Mouse (Mus musculus): ENCODE measurements at regions not wholly inside any gene's neighbourhood (a gene's known extent, or its start where the extent isn't known, plus 50 kb on each side); places are given as distances from the start of the nearest gene placed in this dataset.

- DNase-seq (ENCODE audit: low read depth, low spot score) = no peak
Observed at GRCm38 (mm10) chr4:71663397-71663796, 94.4 kb downstream of the Gm11232 start.

GRCm38 (mm10) chr4:71640521-71640920, 117.2 kb downstream of the Gm11232 start:
- no peak for DNase-seq (ENCODE audit: low read depth, low spot score)

DNA sequence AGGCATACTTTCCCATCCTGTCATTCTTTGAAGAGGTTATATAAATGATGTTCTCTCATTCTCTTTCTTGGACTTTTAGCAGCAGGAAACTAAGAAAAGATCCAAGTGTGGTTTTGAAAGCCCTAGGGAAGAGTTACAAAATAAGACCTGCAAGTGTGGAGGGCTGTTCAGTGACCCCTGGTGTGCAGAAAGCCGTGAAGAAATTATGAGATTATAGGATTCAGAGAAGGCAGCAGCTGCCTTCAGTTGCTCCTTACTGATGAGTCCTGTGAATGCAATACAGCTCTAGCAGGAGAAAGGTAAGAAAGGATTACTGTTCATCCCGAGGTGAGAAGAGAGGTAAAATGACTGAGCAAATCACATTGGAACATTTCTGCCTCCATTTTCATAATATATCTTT, 130.7 kb downstream of the Gm11232 start:
- DNase-seq (ENCODE audit: low read depth, low spot score) = no peak

- no peak for DNase-seq (ENCODE audit: low read depth, low spot score)
Observed at GRCm38 (mm10) chr4:71626626-71627025, 131.1 kb downstream of the Gm11232 start.

DNA sequence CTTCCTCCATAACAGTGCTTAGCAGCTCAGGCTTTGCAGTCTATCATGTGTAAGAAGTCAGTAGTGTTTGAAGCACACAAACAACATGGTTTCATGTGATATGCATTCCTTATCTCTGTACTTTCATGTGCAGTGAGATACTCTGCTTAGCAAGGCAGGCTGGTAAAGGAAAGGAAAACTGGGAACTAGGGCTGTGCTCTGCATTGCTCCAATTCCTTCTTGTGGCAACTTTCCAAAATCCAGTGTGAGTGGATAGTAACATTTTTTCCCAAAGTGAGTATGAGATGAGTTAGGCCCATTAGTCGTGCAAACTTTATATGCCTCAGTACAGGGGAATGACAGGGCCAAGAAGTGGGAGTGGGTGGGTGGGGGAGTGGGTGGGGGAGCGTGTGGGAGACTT, 133.0 kb downstream of the Gm11232 start:
- DNase-seq (ENCODE audit: low read depth, low spot score) = no peak

DNA sequence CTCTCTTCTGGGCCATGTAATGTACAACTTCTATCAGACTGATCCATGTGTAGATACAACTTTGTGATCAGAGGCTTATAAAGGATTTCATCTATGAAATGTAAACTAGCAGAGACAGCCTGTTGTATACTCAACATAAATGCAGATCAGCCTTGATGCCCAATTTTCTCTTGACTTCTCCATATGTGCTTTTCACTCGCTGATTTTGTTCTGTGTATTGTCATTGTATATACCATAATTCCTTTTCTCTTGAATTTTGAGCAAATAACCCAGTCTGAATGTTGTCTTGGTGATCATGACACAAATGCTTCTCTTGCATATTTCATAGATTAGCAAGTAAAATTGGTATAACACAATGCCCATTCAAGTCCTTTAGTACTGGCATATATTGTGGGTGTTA, 144.0 kb downstream of the Gm11232 start:
- no peak for DNase-seq (ENCODE audit: low read depth, low spot score)

- DNase-seq (ENCODE audit: low read depth, low spot score) = no peak
Observed at GRCm38 (mm10) chr4:71585880-71586279, 171.9 kb downstream of the Gm11232 start.

GRCm38 (mm10) chr4:71560656-71561055, 197.1 kb downstream of the Gm11232 start:
- DNase-seq (ENCODE audit: low read depth, low spot score) = no peak

DNA sequence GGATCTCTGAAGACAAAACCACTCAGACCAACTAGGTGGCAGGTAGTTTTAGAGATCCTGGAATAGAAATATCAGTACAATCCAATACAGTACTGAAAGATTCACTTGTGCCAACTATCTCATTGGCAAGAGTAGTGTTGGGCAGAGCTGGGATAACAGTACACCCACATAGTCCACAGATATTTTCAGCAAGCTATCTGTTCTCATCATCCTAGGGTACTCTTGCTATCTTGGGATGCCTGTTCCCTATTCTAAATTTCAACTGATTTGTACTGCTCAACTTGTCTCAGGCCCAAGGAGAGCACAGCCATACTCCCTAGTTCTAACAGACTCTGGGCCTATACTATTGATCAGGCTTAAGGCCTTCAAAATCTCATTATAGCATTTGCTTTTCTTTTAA, 218.6 kb downstream of the Gm11232 start:
- DNase-seq (ENCODE audit: low read depth, low spot score) = no peak

GRCm38 (mm10) chr4:71537971-71538370, 219.8 kb downstream of the Gm11232 start:
- DNase-seq (ENCODE audit: low read depth, low spot score) = no peak

- DNase-seq (ENCODE audit: low read depth, low spot score) = no peak
Observed at GRCm38 (mm10) chr4:71524255-71524970, 233.4 kb downstream of the Gm11232 start.

DNA sequence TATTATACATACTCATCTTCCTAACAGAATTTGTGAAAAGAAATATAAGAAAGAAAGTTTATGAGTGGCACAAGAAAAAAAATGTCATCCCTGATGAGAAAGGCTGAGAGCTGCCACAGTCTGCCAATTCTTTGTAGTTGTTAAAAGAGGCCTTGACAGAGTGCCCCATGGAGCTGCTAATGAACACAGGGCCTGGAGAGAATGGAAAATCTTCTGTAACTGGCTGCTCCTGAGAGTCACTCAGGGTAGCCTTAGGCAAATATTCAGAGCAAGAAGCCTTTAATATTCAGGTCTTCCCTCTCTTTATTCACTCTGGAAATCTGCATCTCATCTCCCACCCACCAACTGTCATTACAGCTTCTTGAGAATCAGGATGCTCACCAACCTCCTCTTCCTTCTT, 237.0 kb downstream of the Gm11232 start:
- DNase-seq (ENCODE audit: low read depth, low spot score) = no peak

DNA sequence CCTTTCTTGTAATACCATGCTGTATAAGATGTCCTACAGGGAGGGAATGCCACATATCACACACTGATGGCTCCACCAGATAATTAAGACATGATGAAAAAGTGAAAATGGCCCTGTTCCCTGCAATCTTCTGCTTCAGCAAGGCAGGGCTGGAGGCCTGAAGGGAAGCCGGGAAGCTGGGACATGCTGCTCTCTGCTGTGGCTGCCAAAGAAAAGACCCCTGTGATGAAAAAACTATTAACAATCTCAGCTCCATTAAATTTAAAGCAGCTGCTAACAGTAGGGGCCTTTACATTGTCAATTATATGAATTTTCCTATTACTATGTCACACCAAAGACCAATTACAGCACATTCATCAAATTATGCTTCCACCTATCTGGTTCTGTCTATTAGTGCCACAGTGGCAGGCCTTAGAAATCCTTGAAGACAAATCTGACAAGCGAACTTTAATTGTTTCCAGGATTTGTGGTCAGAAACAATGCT, 239.8 kb downstream of the Gm11232 start:
- no peak for DNase-seq (ENCODE audit: low read depth, low spot score)

DNA sequence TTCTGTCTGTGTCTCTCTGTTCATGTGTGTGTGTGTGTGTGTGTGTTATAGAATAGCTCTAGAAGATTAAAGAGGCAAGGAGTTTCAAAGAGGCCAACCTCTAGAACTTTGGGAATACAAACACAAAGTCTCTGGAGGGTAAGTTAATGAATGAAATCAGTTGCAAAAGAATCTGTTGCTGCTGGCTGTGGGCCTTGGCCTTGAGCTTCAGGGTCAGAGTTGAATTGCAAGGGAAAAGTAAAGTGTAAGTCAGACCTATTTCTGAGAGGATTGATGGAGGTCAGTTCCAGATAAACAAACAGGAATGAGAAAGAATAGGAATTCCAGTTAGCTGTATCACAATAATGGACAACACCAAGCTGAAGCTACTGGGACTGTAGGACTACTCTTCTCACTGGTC, 250.9 kb downstream of the Gm11232 start:
- no peak for DNase-seq (ENCODE audit: low read depth, low spot score)

- no peak for DNase-seq (ENCODE audit: low read depth, low spot score)
Observed at GRCm38 (mm10) chr4:71489788-71490187, 268.0 kb downstream of the Gm11232 start.

GRCm38 (mm10) chr4:71488663-71489161, 269.1 kb downstream of the Gm11232 start:
- peak; percentile 86 for DNase-seq (ENCODE audit: low read depth, low spot score)

- no peak for DNase-seq (ENCODE audit: low read depth, low spot score)
Observed at GRCm38 (mm10) chr4:71488059-71488458, 269.7 kb downstream of the Gm11232 start.

DNA sequence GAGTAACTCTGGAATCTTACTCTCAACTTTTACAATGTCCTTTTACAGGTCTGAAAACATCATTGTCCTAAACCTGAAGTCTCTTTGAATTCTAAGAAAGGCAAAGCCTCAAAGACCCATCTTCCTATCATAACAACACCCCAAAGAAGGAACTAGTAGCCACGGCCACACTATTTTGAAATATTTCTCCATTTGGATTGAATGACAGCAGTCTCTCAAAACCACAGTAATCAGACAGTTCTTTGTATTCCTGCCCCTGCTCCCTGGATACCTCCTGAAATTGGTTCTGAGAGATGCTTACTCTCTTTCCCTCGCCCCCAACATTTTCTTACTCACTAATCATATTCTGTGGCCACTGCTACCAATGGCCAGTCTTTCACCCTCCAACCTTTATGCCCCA, 276.8 kb downstream of the Gm11232 start:
- DNase-seq (ENCODE audit: low read depth, low spot score) = no peak

GRCm38 (mm10) chr4:71470580-71470979, 287.2 kb downstream of the Gm11232 start:
- DNase-seq (ENCODE audit: low read depth, low spot score) = no peak

- DNase-seq (ENCODE audit: low read depth, low spot score) = no peak
Observed at GRCm38 (mm10) chr4:71454811-71455210, 303.0 kb downstream of the Gm11232 start.

GRCm38 (mm10) chr4:71453499-71453898, 304.3 kb downstream of the Gm11232 start:
- DNase-seq (ENCODE audit: low read depth, low spot score) = no peak

DNA sequence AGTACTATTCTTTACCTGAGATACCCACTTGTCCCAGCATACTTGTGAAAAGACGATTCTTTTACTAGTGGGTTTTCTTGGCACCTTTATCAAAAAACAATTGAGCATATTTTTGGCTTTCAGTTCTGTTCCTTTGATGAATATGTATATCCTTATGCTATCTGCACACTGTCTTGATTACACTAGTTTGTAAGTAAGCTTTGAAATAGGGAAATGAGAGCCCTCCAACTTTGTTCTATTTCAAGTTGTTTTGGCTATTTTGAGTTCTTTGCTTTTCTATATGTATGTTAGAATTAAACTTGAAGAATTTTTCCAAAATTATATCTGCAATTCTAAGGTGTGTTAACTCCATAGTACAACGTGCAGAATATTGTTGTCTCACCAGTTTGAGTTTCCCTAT, 311.3 kb downstream of the Gm11232 start:
- DNase-seq (ENCODE audit: low read depth, low spot score) = no peak

DNA sequence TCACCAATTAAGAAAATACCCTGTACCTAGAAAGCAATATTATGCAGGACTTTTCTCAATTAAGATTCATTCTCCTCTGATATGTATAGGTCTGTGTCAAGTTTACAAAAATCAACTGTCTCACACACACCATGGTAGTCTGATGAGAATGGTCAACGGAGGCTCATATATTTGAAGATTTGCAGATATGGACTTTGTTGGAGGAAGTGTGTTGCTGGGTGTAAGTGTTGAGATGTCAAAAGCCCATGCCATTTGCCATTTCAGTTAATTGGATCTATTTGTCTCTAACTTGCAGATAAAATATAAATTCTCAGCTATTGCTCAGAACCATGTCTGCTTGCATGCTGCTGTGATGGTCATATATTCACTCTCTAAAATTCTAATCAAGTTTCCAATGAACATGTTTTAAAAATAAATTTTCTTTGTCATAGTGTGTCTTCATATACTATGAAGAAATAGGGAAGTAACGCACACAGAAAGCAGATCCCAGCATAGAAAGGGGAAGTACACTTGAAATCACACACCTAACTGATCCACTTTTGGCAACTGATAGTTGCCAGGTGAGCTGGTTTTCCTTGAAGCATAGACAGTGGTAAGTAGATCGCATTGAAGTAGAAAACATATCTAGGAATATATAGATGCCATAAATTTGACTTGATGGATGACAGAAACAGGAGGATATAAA, 326.4 kb downstream of the Gm11232 start:
- peak; percentile 47 for DNase-seq (ENCODE audit: low read depth, low spot score)
